Mouse (Mus musculus) liver, adult 2 months (tissue): Measurements from ENCODE around the gene Mybpc3.

Experiments
- CTCF ChIP-seq: fragments of 200-500 bp; IDR thresholded peaks from 2 replicates; pipeline ENCODE4 v1.5.1; 2011; ENCODE audit warnings: low read depth, low read length, control low read depth
- POLR2A ChIP-seq: fragments of 200-500 bp; IDR thresholded peaks from 2 replicates; pipeline ENCODE4 v1.6.1; 2011; ENCODE audit warnings: low read length, control low read depth; ENCODE audit not compliant: insufficient read depth; ENCODE audit errors: extremely low read depth

GRCm38 (mm10) chr2:91164991-91165390 lies 47.0 kb downstream of the Mybpc3 start:
- no peak for TF ChIP-seq POLR2A
- TF ChIP-seq CTCF, result no peak
